Mouse (Mus musculus) heart, embryonic 14.5 days (tissue): ENCODE results near the gene Pappa2. TPM values are rescaled to one million over a fixed set of nuclear protein-coding genes. Genes with fewer than 3 reads are reported as not detected.

Experiments used
- ATAC-seq: fragments of 200-750 bp; cut with Nextera tagmentation; 2 replicates; pipeline ENCODE4 v1.8.0; 2017; ENCODE audit warnings: low read depth, moderate TSS enrichment; ENCODE audit not compliant: insufficient number of reproducible peaks, insufficient read depth, low FRiP score
- H3K27ac ChIP-seq, 2 experiments: fragments of 200-500 bp in 1 of 2; fragments of 300-500 bp in 1 of 2; sonication (generic) in 1 of 2; replicated peaks in 1 of 2; 2 replicates each; pipeline ENCODE4 v1.5.1; 2012 to 2014; ENCODE audit warnings: low read depth in 2 of 2, low read length in 2 of 2, control low read depth in 1 of 2, mild to moderate bottlenecking in 1 of 2, mixed read lengths in 1 of 2; ENCODE audit not compliant: control insufficient read depth in 1 of 2, insufficient read depth in 1 of 2
- H3K27me3 ChIP-seq: fragments of 300-500 bp; sonication (generic); 2 replicates; pipeline ENCODE4 v1.6.1; 2014; ENCODE audit warnings: mild to moderate bottlenecking, low read length, control low read depth; ENCODE audit not compliant: control insufficient read depth, insufficient read depth
- H3K36me3 ChIP-seq: fragments of 300-500 bp; sonication (generic); 2 replicates; pipeline ENCODE4 v1.6.1; 2014; ENCODE audit warnings: mild to moderate bottlenecking, control low read depth, low read length, mixed read lengths; ENCODE audit not compliant: control insufficient read depth, insufficient read depth
- H3K4me1 ChIP-seq, 2 experiments: fragments of 200-500 bp in 1 of 2; fragments of 300-500 bp in 1 of 2; sonication (generic) in 1 of 2; 2 replicates each; pipeline ENCODE4 v1.6.1; 2012 to 2014; ENCODE audit warnings: low read length in 2 of 2, control low read depth in 1 of 2, mixed read lengths in 1 of 2; ENCODE audit not compliant: control insufficient read depth in 2 of 2, insufficient read depth in 2 of 2
- H3K4me2 ChIP-seq: fragments of 300-500 bp; sonication (generic); 2 replicates; pipeline ENCODE4 v1.6.1; 2014; ENCODE audit warnings: mild to moderate bottlenecking, low read length
- H3K4me3 ChIP-seq, 2 experiments: fragments of 200-500 bp in 1 of 2; fragments of 300-500 bp in 1 of 2; sonication (generic) in 1 of 2; 2 replicates each; pipeline ENCODE4 v1.5.1; 2012 to 2014; ENCODE audit warnings: low read length in 2 of 2, mild to moderate bottlenecking in 2 of 2, control low read depth in 1 of 2, low read depth in 1 of 2, moderate library complexity in 1 of 2; ENCODE audit not compliant: control insufficient read depth in 1 of 2, insufficient read depth in 1 of 2
- H3K9ac ChIP-seq: fragments of 300-500 bp; sonication (generic); 2 replicates; pipeline ENCODE4 v1.6.1; 2014; ENCODE audit warnings: mild to moderate bottlenecking, low read length
- H3K9me3 ChIP-seq: fragments of 300-500 bp; sonication (generic); 2 replicates; pipeline ENCODE4 v1.6.1; 2016; ENCODE audit warnings: low read length, control low read depth; ENCODE audit not compliant: control insufficient read depth
- WGBS: fragments of 180-500 bp; shearing (Covaris S2); extraction: QIAGEN DNeasy Blood & Tissue Kit; methylation state at CpG from one replicate; pipeline ENCODE4 v1.1.7; 2014; 5-methylcytosine and 5-hydroxymethylcytosine counted together
- polyA plus RNA-seq: library from polyadenylated mRNA; unstranded; fragments of >200 nt; fragmentation: Nextera tagmentation; extraction: Ambion mirVana; gene quantifications from 2 replicates; pipeline ENCODE4 v1.2.1, GENCODE M21; 2014

Gene Pappa2
- polyA plus RNA-seq, 1 experiment from 2014 or later = 0.58 TPM

DNA sequence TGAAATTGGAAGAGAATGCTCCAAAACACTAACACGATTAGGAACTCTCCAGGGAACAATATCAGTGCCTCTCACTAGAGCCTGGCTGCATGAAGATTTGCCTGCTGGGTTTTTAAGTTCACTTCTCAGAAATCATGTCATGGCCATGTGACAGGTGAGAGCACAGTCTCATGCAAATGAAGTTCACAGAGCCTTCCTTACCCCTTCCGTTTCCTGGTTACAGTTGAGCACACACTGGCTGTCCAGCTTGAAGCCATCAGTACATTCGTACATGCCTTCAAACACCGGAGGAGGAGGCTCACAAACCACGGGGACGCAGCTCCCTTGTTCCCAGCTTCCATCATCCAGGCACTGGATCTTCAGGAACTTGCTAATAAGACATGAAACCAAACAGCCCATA is 215.6 kb downstream of the Pappa2 start:
- no peak overlapping the region for H3K27ac ChIP-seq
- H3K36me3 ChIP-seq = no peaks in the 10 kb centered on the region
- no peak overlapping the region for H3K4me2 ChIP-seq
- no peaks in the 10 kb centered on the region for H3K27me3 ChIP-seq
- H3K4me1 ChIP-seq = peaks cover 0 to 4% of the 10 kb centered on the region in 2 experiments; a peak in 3 of 4 replicates
- H3K9ac ChIP-seq = no peak overlapping the region
- no peak for ATAC-seq
- no peaks in the 10 kb centered on the region for H3K9me3 ChIP-seq
- WGBS = 79% methylated on average over 6 of the region's 6 CpGs
- H3K4me3 ChIP-seq = no peak overlapping the region

DNA sequence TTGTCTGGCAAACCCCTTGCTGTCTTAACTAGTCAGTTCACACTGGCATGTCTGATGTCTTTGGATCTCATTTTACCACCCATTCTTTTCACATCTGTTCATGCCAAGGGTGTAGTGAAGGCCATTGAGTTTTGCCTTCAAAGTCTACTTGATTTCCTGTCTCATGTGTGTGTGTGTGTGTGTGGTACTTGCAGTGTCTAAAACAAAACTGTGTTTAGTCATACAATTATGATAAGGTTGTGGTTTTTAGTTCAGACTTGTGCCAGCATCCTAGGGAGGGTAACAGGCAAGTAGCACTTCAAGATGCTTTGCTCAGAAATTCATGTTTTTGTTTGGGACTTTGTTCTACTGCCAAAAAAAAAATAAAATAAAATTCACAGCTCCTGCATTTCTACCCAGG is 216.1 kb downstream of the Pappa2 start:
- H3K9ac ChIP-seq = no peak overlapping the region
- peaks cover 0 to 4% of the 10 kb centered on the region in 2 experiments; a peak in 3 of 4 replicates for H3K4me1 ChIP-seq
- H3K36me3 ChIP-seq = no peaks in the 10 kb centered on the region
- ATAC-seq = no peak
- H3K27ac ChIP-seq = no peak overlapping the region
- no peak overlapping the region for H3K4me3 ChIP-seq
- no peak overlapping the region for H3K4me2 ChIP-seq
- no peaks in the 10 kb centered on the region for H3K27me3 ChIP-seq
- H3K9me3 ChIP-seq = no peaks in the 10 kb centered on the region

GRCm38 (mm10) chr1:158748356-158749096 is 231.8 kb downstream of the Pappa2 start:
- H3K27me3 ChIP-seq = no peaks in the 10 kb centered on the region
- no peaks in the 10 kb centered on the region for H3K9me3 ChIP-seq
- H3K36me3 ChIP-seq = no peaks in the 10 kb centered on the region
- no peak overlapping the region for H3K4me2 ChIP-seq
- no peak for ATAC-seq
- WGBS = 50% methylated on average over 10 of the region's 10 CpGs
- no peak overlapping the region for H3K27ac ChIP-seq
- peaks cover 0 to 6% of the 10 kb centered on the region in 2 experiments; a peak in 3 of 4 replicates for H3K4me1 ChIP-seq
- no peak overlapping the region for H3K4me3 ChIP-seq
- H3K9ac ChIP-seq = no peak overlapping the region

DNA sequence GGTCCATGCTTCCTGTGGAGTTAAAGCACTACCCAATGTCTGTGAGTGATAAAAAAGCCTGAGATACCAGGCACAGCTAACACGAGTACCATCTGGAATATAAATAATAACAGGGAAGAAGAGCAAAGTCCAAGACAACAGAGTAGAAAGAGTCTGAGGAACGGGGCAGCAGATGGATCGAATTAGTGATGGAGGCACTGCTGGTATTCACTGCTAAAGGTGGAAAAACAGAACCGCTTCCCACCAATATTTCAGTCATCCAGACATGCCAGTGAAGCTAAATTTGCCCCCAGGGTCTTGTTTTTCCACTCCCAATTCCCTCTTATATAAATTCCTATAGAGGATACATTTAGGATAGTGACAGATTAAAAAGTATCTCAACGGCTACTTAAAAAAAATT is 238.8 kb downstream of the Pappa2 start:
- Histone ChIP-seq H3K27ac (no peak overlapping the region), H3K9ac (no peak overlapping the region), H3K4me2 (no peak overlapping the region), H3K27me3 (no peaks in the 10 kb centered on the region), H3K9me3 (no peaks in the 10 kb centered on the region), H3K36me3 (no peaks in the 10 kb centered on the region), H3K4me3 (no peak overlapping the region), H3K4me1 (peaks cover 0 to 7% of the 10 kb centered on the region in 2 experiments; a peak in 2 of 4 replicates)
- 75% methylated on average over 5 of the region's 5 CpGs for WGBS
- no peak for ATAC-seq

GRCm38 (mm10) chr1:158740949-158741348 is 239.3 kb downstream of the Pappa2 start:
- Histone ChIP-seq H3K36me3 (no peaks in the 10 kb centered on the region), H3K27ac (no peak overlapping the region), H3K4me3 (no peak overlapping the region), H3K4me1 (peaks cover 0 to 7% of the 10 kb centered on the region in 2 experiments; a peak in 2 of 4 replicates), H3K9me3 (no peaks in the 10 kb centered on the region), H3K27me3 (no peaks in the 10 kb centered on the region), H3K4me2 (no peak overlapping the region), H3K9ac (no peak overlapping the region)
- ATAC-seq = no peak
- WGBS = 83% methylated on average over 5 of the region's 5 CpGs

DNA sequence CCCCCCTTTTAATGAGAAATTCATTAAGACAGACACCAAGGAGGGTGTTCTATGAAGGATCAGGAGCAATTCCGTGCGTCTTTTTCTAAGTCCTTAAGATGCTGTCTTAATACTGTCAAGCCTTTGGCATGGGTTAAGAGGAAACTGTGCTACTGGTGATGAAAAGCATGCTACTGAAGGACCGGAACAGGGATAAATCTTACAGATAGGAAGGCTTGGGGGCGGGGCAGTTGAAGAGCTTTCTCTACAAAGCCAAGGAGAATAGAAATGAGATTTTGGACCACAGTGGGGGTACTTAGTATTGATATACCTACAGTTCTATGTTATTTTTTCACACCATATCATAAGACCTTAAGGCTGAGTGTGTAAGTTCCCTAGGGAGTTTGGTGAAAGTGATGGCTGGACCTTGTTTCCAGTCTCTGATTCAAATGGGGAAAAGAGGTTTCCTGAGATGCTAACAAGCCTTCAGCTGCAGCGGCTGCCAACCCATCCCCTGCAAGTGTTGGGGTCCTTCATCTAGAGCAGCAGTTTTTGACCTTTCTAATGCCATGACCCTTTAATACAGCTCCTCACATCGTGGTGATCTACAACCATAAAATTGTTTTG is 240.0 kb downstream of the Pappa2 start:
- H3K9ac ChIP-seq = no peak overlapping the region
- no peak overlapping the region for H3K27ac ChIP-seq
- no peaks in the 10 kb centered on the region for H3K9me3 ChIP-seq
- 59% methylated on average over 6 of the region's 6 CpGs for WGBS
- no peak overlapping the region for H3K4me2 ChIP-seq
- no peak for ATAC-seq
- H3K36me3 ChIP-seq = no peaks in the 10 kb centered on the region
- H3K4me3 ChIP-seq = no peak overlapping the region
- peaks cover 0 to 7% of the 10 kb centered on the region in 2 experiments; a peak in 2 of 4 replicates for H3K4me1 ChIP-seq
- no peaks in the 10 kb centered on the region for H3K27me3 ChIP-seq

DNA sequence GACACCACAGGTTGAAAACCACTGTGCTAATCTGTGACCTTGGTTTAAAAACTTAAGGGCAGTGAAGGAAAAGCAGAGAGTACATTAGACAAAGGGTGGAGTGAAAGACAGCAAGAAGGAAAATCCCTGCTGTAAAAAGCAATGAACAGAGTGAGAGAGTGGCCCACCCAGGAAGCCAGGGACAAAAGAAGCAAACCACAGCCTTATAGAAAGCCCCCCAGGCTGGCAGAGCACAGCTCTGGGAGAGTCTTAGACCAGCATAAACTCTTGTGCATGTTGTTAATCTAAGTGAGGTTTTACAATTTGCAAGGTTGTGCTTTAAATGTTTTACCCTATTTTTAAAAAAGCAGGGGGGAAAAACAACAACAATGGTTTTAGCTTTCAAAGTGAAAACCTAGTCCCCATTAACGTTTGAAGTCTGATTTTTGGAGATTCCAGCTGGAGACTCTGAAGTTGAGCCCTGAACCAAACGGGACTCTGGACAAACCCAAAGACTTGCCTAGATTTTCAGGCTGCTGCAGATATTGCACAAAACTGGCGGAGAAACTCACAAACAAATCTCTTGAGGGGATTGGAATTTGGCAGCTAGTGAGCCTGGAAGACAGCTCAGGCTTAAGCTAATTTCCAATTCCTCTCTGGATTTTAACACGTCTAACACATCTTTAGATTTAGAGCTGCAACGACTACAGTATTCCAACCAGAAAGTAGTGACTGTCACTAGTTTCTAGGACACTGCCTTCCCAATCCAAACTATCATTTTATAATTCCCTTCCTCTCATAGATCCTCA is 241.0 kb downstream of the Pappa2 start:
- no peak overlapping the region for H3K4me3 ChIP-seq
- no peaks in the 10 kb centered on the region for H3K9me3 ChIP-seq
- no peak overlapping the region for H3K27ac ChIP-seq
- ATAC-seq = no peak
- H3K9ac ChIP-seq = no peak overlapping the region
- no peak overlapping the region for H3K4me2 ChIP-seq
- H3K36me3 ChIP-seq = no peaks in the 10 kb centered on the region
- 37% methylated on average over 5 of the region's 5 CpGs for WGBS
- peaks cover 0 to 7% of the 10 kb centered on the region in 2 experiments; a peak in 2 of 4 replicates for H3K4me1 ChIP-seq
- no peaks in the 10 kb centered on the region for H3K27me3 ChIP-seq
